Mouse (Mus musculus) urinary bladder, postnatal 10 days (tissue): ENCODE measurements around the gene Glp1r.

Source experiments
- DNase-seq: peaks from one replicate; pipeline ENCODE4 v3.0.0; 2022; ENCODE audit warnings: low spot score

Glp1r gene

DNA sequence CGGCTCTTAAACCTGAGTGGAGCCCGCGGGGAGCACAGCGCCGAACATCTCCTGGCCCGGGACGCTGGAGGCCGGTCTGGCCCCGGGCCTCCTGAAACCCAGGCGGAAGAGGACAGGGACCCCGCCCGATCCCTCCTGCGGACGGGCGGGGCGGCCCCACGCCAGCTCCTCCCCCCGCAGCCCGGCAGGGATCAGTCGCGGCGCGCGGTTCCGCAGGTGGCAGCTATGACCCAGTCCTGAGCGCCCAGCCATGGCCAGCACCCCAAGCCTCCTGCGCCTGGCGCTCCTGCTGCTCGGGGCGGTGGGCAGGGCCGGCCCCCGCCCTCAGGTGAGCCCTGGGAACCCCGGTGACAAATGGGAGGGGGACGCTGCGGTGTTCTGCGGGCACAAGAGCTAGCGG, at the start of gene Glp1r:
TSS of gene Glp1r (plus strand) at position 191 of the 400 bp plus-strand sequence.
- DNase-seq, result no peak

DNA sequence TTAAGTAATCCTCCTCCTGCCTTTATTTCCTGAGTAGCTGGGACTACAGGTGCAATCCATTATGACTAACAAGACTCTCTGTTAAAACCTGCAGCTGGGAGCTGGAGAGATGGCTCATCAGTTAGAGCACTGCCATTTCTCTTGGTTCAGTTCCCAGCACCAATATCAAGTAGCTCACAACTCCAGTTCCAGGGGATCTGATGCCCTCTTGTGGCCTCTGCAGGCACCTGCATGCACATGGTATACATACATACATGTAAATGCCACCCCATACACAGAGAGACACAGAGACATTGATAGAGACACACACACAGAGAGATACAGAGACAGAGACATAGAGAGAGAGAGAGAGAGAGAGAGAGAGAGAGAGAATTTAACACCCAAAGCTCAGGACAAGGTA, 49.3 kb upstream of the Glp1r start:
- DNase-seq, result no peak

DNA sequence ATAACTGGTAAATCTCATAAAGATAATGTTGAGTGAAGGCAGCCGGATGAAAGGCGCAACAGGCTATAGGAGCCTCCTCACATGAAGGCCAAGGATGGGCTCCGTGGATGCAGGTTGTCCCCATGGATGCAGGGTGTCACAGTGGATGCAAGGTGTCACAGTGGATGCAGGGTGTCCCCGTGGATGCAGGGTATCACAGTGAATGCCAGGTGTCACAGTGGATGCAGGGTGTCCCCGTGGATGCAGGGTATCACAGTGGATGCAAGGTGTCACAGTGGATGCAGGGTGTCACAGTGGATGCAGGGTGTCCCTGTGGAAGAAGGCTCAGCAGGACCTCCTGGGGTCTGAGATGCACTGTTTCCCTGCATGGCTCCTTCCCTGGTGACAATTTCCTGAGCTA, 44.3 kb upstream of the Glp1r start:
- no peak for DNase-seq

DNA sequence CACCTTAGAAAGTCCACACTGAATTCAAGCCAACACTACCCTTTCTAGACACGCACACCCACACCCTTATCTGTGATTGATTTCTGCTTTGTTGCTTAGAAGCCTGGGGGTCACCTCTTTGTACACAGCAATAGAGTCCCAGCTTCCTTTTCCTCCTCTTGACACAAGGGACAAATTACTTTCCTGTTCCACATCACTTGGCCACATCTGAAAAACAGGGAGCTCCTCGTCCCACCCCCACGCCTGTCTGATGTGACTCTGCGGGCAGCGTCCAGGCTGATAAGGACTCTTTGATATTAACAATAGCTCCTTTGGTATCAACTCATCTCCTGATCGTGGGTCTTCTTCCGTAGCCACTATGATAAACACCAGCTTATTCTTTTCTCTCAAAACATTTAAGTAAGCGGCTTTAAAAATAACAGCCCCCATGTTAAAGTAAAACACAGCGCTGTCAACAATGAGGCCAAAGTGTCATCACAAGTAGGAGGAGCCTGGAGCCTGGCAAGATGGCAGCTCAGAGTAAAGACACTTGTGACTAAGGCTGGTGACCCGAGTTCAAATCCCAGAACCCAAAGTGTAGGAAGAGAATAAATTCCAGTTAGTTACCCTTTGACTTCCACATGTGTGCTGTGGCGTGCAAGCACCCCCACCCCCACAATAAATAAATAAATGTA, 42.9 kb upstream of the Glp1r start:
- no peak for DNase-seq

DNA sequence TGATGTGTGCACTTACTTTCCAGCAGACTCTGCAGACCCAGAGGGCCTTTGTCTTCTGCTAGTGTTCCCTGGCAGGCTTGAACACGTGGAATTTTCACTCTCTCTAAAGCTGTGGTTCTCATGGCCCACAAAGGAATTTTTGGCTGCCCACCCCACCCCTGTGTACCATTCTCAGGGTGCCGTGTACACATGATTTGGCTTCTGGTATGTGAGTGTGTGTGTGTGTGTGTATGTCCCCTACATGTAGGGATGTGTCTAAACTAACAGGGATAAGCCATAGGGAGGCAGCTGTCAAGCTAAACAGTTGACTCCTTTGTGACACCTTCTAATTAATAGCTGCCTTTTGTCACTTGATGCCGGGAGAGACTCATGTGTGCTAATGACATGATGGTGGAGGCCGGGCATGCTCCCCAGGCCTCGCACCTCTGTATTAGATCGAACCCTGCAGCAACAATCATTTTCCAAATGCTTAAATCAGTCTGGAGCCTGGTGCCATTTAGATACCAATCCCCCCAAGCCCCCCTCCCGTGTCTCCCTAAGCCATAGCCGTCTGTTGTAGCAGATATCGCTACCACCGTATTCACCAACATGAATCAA, 41.5 kb upstream of the Glp1r start:
- no peak for DNase-seq

DNA sequence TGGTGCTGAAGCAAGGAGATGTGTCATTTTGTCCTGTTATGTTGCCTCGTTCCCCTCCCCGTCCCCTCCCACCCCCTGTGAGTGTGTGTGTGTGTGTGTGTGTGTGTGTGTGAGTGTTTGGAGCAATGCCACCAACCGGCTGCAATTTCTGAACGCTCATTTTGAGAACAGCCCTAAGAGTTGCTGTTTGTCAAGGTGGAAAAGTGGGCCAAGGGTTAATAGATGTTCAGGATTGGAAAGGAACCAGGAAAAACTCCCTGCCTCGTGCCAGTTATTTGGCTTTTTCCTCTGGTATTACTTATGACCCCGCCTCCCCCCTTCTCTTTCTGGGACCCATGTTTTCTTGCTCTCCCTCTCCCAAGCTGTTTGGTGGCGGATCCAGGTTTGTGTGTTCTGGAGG, 41.0 kb upstream of the Glp1r start:
- no peak for DNase-seq

DNA sequence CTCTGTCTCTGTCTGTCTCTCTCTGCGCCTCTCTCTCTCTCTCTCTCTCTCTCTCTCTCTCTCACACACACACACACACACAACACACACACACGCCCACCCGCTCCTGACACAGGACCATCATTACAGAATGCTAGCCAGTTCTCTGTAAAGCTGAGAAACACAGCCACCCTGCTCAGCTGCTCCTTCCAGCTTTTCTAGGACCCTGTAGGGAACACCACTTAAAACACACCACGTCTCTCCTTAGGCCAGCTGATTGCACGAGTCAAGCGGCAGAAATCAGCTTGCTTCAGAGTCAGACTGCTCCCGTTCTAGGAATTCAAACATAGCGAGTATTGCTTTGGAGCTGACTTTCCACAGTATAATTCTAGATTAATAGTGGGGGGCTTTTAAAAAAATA, 35.3 kb upstream of the Glp1r start:
- DNase-seq, result no peak

DNA sequence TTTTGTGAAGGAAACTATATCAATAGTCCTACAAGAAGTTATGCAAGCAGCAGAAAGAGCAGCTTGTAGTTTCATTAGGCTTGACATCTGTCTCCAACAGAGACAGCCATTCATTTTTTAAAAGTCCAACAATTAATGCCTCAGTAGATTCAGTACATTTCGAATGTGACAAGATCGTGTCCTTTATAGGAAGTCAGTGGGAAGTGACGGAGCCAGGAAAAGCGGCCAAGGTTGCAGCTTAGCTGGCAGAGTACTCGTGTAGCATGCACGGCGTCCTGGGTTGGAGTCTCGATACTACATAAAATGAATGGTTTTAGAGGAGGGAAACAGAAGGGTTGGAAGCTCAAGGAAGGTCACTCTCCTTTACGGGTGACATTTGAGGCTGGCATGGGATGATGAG, 34.7 kb upstream of the Glp1r start:
- no peak for DNase-seq

DNA sequence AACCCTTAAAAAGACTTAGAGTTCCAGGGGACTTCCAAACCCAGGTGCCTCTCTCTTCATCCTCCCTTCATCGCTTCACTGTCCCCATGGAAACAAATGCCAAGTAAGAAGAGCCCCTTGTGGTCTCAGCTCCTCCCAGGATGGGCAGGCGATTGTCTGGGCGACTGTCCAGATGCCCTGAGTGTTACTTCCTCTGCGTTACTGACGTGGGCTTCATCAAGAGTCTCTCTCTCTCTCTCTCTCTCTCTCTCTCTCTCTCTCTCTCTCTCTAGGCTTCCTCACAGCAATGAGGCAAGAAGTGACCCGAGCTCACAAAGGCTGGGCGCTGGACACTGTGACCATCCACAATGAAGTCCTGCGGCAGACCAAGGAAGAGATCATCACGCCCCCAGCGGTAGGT, 30.6 kb upstream of the Glp1r start:
- no peak for DNase-seq

DNA sequence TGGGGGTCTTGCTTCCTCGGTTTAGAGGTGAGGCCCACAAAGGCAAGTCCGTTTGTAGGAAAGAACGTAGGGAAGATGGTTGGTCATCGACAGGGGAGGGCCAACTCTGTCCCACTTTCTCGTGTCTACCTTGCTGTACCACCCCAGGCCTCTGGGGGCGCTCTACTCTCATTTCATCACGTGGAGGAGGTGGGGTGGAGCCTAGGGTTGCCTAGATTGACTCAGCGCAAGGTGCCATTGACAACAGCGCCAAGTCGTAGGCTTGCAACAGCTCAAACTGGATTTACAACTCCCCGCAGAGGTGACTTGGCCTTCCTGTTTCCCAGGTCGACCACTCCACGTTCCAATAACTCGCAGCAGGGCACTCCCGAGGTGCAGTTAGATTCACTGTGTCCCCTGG, 27.3 kb upstream of the Glp1r start:
- DNase-seq, result no peak

DNA sequence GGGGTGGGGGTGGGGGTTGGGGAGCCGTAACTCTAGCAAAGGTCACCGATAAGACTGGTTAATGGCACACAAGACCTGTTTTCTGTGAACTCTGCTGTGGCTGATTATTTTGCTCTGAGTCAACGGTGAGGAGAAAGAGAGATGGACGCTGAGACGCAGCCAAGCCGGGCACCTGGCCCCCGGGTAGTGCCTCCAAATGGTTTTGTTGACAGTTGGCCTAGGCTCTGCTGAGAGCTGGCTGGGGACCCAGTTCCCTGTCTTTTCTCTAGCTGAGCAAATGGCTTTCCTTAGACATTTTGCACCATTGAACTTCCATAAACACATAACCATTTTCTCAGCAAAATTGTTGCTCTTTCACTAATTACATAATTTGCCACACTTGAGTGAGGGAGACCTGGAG, 24.2 kb upstream of the Glp1r start:
- DNase-seq, result no peak

DNA sequence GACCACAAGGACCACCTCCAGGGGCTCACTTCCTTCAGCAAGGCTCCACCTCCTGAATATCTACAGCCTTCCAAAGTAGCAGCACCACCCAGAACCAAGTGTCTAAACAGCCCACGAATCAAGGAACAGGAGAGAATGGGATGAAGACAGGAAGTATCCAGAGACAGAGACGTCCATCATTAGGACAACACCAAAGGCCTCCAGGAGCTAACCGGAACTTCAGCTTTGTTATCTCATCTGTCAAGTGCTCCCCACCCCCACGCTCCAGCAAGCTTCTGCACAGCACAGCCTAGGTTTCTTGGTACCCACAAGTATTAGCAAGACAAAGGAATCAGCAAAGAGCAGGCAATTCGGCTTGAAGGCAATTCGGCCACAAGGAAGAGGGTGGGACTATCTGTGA, 23.0 kb upstream of the Glp1r start:
- no peak for DNase-seq

DNA sequence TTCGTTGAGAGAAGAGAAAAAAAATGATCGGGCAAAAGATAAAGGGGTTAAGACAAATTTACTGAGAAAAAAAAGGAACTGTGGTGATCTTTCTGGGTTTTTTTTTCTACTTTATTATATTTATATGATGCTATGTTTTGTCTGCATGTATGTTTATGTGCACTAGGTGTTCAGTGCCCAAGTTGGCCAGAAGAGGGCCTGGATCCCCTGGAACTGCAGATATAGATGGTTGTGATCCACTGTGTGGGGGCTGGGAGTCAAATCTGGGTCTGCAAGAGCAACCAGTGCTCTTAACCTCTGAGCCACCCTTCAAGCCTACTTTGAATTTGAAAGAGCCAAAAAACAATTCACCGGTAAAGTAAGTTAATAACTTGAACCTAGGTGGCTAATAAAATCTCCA, 21.2 kb upstream of the Glp1r start:
- DNase-seq, result no peak

DNA sequence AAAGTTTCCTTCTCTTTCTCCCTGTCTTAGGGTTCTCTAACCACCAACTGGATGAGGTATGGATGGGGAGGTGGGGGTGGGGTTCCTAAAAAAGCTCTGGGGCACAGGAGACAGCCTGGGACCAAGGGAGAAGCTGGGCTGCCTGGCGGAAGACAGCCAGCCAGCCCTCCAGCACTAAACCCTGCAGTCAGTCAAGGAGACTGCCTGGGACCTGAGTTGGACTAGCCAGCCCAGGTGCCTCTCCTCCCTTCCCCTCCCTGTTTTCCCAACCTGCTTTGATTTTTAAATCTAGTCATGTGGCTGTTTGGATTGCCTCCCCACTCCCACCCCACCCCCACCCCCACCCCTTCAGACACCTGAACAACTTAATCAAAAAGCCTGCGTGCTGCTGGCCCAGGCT, 20.6 kb upstream of the Glp1r start:
- DNase-seq, result no peak

DNA sequence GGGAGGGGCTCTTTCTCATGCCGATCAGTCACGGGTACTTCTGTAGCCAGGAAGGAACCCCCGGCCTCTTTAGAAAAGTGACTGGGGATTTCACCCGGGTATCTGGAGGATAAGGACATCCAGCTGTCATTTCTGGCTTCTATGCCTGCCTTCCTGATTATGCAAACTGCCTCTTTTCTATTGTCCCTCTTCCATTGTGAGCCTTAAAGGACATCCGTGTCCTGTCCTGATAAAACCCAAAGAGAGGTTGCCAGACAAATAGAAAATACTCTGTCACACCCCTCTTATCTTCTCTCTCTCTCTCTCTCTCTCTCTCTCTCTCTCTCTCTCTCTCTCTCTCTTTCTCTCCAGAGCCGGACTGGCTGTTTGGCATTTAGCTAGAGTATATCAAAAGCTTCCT, 19.4 kb upstream of the Glp1r start:
- DNase-seq, result no peak

DNA sequence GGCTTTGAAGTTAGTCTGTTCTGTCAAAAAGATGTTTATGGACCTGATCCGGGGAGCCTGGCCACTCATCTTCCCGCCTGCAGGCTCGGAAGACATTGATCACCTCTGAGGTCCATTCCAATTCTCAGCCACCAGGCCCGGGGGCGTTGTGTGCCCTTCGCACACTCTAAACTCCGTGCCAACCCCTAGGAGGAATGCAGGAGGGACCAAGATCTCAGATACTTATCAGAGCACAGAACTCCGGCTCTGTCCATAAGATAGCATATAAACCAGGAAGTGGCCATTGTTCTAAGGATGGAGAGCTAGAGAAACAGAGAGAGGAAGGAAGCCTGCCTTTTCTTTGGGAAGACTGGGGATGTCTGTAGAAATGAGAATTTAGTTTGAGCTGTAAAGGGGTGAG, 18.1 kb upstream of the Glp1r start:
- DNase-seq, result no peak

DNA sequence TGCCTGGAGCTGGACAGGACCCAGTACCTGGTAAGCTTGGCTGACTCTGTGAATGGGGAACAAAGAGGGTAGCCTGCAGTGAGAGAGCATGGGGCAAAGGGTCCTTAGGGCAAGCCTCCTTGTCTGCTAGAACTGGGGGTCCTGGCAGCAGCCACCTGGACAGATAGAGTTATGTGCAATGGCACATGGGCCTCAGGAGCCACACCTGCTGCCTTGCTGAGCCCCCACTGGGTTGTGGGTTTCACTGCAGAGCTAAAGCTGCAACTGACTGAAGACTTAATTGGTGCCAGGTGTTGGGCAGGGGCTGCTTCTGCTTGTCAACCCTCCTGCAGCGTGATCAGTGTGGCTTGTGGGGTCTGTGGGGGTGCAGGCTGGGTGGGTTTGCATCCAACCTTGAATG, 9.5 kb upstream of the Glp1r start:
- no peak for DNase-seq

DNA sequence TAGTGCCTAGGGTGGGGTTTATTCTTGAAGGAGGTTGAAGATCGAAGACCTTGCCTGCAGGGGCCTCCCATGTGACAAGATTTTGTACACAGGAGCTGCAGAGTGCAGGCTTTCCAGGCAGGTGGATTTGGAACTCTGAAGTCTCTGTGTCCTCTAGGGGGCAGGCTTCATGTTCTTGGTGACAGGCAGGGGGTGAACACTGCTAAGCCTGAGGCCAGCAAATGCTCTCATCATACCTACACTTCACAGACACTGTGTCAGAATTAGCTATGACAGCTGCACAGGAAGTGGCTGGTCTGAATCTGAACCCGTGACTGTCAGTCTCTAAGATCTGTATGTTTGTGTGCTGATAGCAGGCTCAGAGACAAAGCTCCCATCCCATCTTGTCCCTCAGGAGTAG, 8.9 kb upstream of the Glp1r start:
- DNase-seq, result no peak

DNA sequence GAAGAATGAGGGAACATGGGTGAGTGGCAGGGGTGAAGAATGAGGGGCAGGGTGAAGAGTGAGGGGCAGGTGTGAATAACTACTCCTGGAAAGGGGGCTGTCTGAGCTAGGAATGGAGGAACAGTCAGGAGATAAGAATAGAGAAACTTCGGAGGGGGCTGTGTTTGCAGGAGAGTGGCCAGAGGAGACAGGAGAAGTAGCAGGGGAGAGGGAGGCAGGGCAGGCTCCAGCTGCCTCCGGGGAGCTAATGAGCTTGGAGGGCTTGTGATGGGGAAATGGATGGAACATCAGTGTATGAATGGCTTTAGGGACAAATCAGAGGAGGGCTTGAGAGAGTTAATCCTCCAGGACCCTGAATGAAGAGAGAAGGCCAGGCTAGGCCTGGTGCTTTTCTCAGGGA, 4.5 kb upstream of the Glp1r start:
- no peak for DNase-seq

DNA sequence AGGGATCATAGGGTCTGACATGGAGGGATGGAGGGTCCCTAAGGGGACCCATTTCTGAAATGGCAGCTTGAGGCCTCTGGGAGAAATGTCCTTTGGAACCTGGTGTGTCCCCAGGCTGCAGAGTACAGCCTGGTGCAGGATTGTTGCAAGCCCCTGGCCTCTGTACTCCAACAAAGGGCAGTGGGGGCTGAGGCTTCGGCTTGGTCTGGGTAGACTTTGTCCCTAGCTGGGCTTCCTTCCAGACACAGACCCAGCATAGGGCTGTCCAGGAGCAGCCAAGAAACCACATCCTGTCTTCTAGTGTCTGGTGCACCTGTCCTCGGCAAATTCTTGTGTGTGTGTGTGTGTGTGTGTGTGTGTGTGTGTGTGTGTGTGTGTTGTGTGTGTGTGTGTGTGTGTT, 2.5 kb downstream of the Glp1r start:
- DNase-seq, result no peak

DNA sequence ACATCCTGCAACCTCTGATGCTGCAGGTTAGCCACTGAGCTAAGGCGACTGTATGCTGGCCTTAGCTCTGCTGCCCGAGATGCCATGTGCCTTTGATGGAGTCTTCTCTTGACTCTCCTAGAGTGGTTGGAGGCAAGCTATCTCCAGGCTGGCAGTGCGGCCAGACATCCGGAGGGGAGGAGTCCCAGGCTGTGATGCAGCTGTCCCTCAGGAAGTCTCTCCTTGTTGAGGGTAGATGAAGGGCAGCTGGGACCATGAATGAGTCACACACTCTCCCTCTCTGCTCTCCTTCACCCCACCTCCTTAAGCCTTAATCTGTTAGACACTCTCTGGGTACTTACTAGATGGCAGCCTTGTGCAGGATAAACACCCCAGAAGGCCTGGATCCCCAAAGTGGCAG, 6.0 kb downstream of the Glp1r start:
- DNase-seq, result no peak

DNA sequence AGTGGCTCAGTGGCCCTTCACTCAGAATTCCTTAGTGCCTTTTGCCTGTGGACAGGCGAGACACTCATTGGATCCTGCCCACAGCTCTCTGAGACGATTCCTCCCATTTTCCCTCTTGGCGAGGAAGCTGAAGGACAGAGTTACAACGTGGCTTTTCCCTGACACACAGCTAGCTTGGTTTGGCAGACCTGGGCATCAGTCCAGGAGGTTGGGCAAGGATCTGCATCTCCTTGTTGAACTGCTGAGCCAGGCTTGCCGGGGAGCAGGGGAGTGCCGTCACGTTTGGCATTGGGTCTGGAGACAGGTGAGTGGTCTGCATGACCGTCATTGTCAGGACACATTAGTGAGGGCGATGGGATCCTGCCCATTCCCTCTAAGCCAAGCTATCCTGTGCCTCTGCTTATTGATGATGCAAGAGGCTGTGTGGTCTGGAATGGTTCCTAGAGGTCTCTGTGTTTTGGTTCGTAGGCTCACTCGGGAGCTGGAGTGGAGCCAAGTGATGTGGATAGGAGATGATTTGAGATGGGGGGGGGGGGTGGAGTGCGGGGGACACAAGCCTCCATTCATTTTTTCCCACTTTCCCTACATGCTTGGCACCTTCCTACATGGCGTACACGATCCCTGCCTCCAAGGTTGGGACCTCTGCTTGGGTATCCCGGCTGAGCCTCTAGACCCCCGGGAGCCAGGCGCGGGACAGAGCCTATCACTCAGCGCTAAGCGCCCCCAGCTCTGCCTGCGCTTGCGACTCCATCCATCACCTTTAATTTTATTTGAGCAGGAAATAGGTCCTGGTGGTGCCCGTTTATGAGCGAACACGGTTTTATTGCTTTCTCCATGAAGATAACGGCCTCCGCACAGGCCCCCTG, 9.5 kb downstream of the Glp1r start:
- no peak for DNase-seq

DNA sequence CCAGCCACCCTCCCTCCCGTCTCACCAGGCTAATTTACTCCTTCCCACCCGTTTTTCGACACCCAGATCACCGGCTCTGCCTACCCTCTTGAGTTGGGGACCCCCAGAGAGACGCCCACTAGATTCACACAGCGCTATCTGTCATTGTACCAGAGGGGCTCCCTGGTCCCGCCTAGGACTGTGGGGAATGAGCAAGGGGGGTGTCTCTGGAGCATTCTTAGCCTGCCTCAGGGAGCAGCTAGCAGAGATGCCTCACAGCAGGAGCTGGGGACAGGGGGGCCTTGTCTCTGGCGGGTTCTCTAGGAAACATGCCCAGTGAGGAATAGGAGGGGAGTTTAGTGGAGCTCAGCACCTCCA, 10.1 kb downstream of the Glp1r start:
- no peak for DNase-seq

DNA sequence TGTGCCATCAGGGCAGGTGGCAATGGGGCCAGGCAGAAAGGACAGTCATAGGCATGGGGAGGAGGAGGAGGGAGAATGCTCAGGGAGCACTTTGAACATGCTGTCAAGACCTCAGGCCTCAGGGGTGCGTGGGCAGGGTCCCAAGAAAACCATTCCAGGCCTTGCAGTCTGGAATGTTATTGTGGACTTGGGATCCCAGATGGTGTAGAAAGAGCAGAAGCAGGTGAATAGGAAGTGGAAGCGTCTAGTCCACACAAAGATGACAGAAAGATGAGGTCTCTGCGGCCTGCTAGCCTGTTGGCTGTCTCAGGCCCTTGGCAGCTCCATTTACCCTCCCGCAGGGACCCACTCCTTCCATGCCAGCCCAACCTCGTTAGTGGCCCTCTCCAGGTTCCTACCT, 10.9 kb downstream of the Glp1r start:
- no peak for DNase-seq
